Mouse (Mus musculus) left cerebral cortex, postnatal 36 days (tissue): ENCODE data around the gene Car3. TPM values are rescaled to one million over a fixed set of nuclear protein-coding genes. Genes with fewer than 3 reads are reported as not detected.

Source experiments
- DNase-seq, 2 experiments: peaks; one replicate each; pipeline ENCODE4 v3.0.0; 2021 to 2022; ENCODE audit warnings: low spot score in 2 of 2, mixed read lengths in 1 of 2
- intact Hi-C: fragments of 180-260 bp; cut with DNase I; formaldehyde crosslinking; loops from one replicate; pipeline ENCODE4 v1.15.1; 2025
- total RNA-seq, 2 experiments: library from RNA; stranded (reverse); gene quantifications; 2 replicates each; pipeline ENCODE4 v1.2.3; 2021

The Car3 gene
- total RNA-seq, 2 experiments from 2014 or later, result 1.3 to 1.7 TPM

- intact Hi-C loops, result loop anchor here (5.0 kb wide), 1 partner anchor 371 kb away; no protein-coding TSS in a partner anchor
- no peak for DNase-seq
These were observed 8.1 kb downstream of the Car3 start for GRCm38 (mm10) chr3:14871386-14871785.

- intact Hi-C loops, result loop anchor here (1.0 to 5.0 kb wide), 2 partner anchors 320 to 368 kb away; no protein-coding TSS in a partner anchor
- no peak for DNase-seq
These were observed 11.2 kb downstream of the Car3 start for GRCm38 (mm10) chr3:14874402-14875040.

GRCm38 (mm10) chr3:14876325-14876918 lies 13.1 kb downstream of the Car3 start:
- no peak for DNase-seq
- intact Hi-C loops, result no loop called here

GRCm38 (mm10) chr3:14877251-14877909 lies 14.1 kb downstream of the Car3 start:
- DNase-seq, result no peak
- intact Hi-C loops, result no loop called here

- intact Hi-C loops, result no loop called here
- DNase-seq, result no peak
These were observed 15.5 kb downstream of the Car3 start for GRCm38 (mm10) chr3:14878749-14879223.

GRCm38 (mm10) chr3:14879293-14879692 lies 16.0 kb downstream of the Car3 start:
- DNase-seq, result no peak
- intact Hi-C loops, result no loop called here

- DNase-seq, result no peak
- intact Hi-C loops, result no loop called here
These were observed 17.0 kb downstream of the Car3 start for GRCm38 (mm10) chr3:14880277-14880676.

- DNase-seq, result no peak
- intact Hi-C loops, result no loop called here
These were observed 18.7 kb downstream of the Car3 start for GRCm38 (mm10) chr3:14882005-14882404.

- DNase-seq, result no peak
- intact Hi-C loops, result no loop called here
These were observed 19.4 kb downstream of the Car3 start for GRCm38 (mm10) chr3:14882756-14883155.

GRCm38 (mm10) chr3:14884826-14885225 lies 21.5 kb downstream of the Car3 start:
- intact Hi-C loops, result loop anchor here (5.0 kb wide), 3 partner anchors 72 to 357 kb away; no protein-coding TSS in a partner anchor
- no peak for DNase-seq

- peak; percentile 59 to 60 for DNase-seq
- intact Hi-C loops, result loop anchor here (5.0 kb wide), 3 partner anchors 71 to 356 kb away; no protein-coding TSS in a partner anchor
These were observed 23.1 kb downstream of the Car3 start, which contains the start of gene Car2 for GRCm38 (mm10) chr3:14886102-14887098. Gene Car2 (plus strand): TSS chr3:14886273.

- DNase-seq, result no peak
- intact Hi-C loops, result loop anchor here (5.0 kb wide), 3 partner anchors 70 to 355 kb away; no protein-coding TSS in a partner anchor
These were observed 23.9 kb downstream of the Car3 start for GRCm38 (mm10) chr3:14887134-14887666.

- intact Hi-C loops, result loop anchor here (5.0 kb wide), 3 partner anchors 70 to 355 kb away; no protein-coding TSS in a partner anchor
- DNase-seq, result no peak
These were observed 24.5 kb downstream of the Car3 start for GRCm38 (mm10) chr3:14887686-14888295.

- no peak for DNase-seq
- intact Hi-C loops, result loop anchor here (5.0 kb wide), 3 partner anchors 69 to 354 kb away; no protein-coding TSS in a partner anchor
These were observed 25.2 kb downstream of the Car3 start for GRCm38 (mm10) chr3:14888549-14888948.

- no peak for DNase-seq
- intact Hi-C loops, result loop anchor here (5.0 kb wide), 3 partner anchors 68 to 353 kb away; no protein-coding TSS in a partner anchor
These were observed 25.8 kb downstream of the Car3 start for GRCm38 (mm10) chr3:14889085-14889484.

- intact Hi-C loops, result loop anchor here (5.0 kb wide), 3 partner anchors 67 to 352 kb away; no protein-coding TSS in a partner anchor
- no peak for DNase-seq
These were observed 26.6 kb downstream of the Car3 start for GRCm38 (mm10) chr3:14889716-14890409.

- intact Hi-C loops, result no loop called here
- DNase-seq, result no peak
These were observed 29.7 kb downstream of the Car3 start for GRCm38 (mm10) chr3:14892991-14893390.

GRCm38 (mm10) chr3:14893700-14894099 lies 30.4 kb downstream of the Car3 start:
- no peak for DNase-seq
- intact Hi-C loops, result no loop called here
